Mouse (Mus musculus) cerebral cortex, adult 2 months (tissue): Measurements from ENCODE around the gene Ube2g2.

Experiments
- WGBS: fragments of 180-500 bp; shearing (Covaris S2); methylation state at CpG from one replicate; pipeline ENCODE4 v1.1.7; 2018; 5-methylcytosine and 5-hydroxymethylcytosine counted together

The Ube2g2 gene

GRCm38 (mm10) chr10:77622055-77622988 lies at the start of gene Ube2g2:
Ube2g2 (plus strand) TSS chr10:77622275.
- under 1% methylated on average over 96 of the region's 96 CpGs for WGBS

- 75% methylated on average over 1 of the region's 1 CpGs for WGBS
Observed at GRCm38 (mm10) chr10:77573162-77573561, 48.9 kb upstream of the Ube2g2 start.

- 51% methylated on average over 10 of the region's 10 CpGs for WGBS
Observed at GRCm38 (mm10) chr10:77580027-77580920, 41.8 kb upstream of the Ube2g2 start.

- WGBS, result 4% methylated on average over 8 of the region's 8 CpGs
Observed at GRCm38 (mm10) chr10:77581023-77581407, 41.1 kb upstream of the Ube2g2 start.

- WGBS, result under 1% methylated on average over 64 of the region's 64 CpGs
Observed at GRCm38 (mm10) chr10:77581408-77582284, 40.4 kb upstream of the Ube2g2 start, which contains the start of gene Pttg1ip. Pttg1ip (plus strand) TSS chr10:77581720.

GRCm38 (mm10) chr10:77582285-77582618 lies 39.8 kb upstream of the Ube2g2 start:
- WGBS, result 6% methylated on average over 8 of the region's 8 CpGs

- 30% methylated on average over 10 of the region's 10 CpGs for WGBS
Observed at GRCm38 (mm10) chr10:77583795-77584422, 38.2 kb upstream of the Ube2g2 start.

- WGBS, result 91% methylated on average over 3 of the region's 3 CpGs
Observed at GRCm38 (mm10) chr10:77586637-77587036, 35.4 kb upstream of the Ube2g2 start.

GRCm38 (mm10) chr10:77587091-77587775 lies 34.8 kb upstream of the Ube2g2 start:
- 86% methylated on average over 6 of the region's 6 CpGs for WGBS

GRCm38 (mm10) chr10:77588036-77588435 lies 34.0 kb upstream of the Ube2g2 start:
- WGBS, result 87% methylated on average over 2 of the region's 2 CpGs

- 62% methylated on average over 7 of the region's 7 CpGs for WGBS
Observed at GRCm38 (mm10) chr10:77589117-77589516, 33.0 kb upstream of the Ube2g2 start.

GRCm38 (mm10) chr10:77589749-77590148 lies 32.3 kb upstream of the Ube2g2 start:
- 78% methylated on average over 8 of the region's 8 CpGs for WGBS

- 47% methylated on average over 6 of the region's 6 CpGs for WGBS
Observed at GRCm38 (mm10) chr10:77590812-77591211, 31.3 kb upstream of the Ube2g2 start.

- whole genome bisulfite sequencing, result 29% methylated on average over 6 of the region's 6 CpGs
Observed at GRCm38 (mm10) chr10:77591546-77591945, 30.5 kb upstream of the Ube2g2 start.

GRCm38 (mm10) chr10:77596060-77596459 lies 26.0 kb upstream of the Ube2g2 start:
- WGBS, result 35% methylated on average over 2 of the region's 2 CpGs

- WGBS, result 75% methylated on average over 4 of the region's 4 CpGs
Observed at GRCm38 (mm10) chr10:77603021-77603420, 19.1 kb upstream of the Ube2g2 start.

- 89% methylated on average over 6 of the region's 6 CpGs for WGBS
Observed at GRCm38 (mm10) chr10:77604111-77604510, 18.0 kb upstream of the Ube2g2 start.

- WGBS, result 56% methylated on average over 5 of the region's 5 CpGs
Observed at GRCm38 (mm10) chr10:77604958-77605357, 17.1 kb upstream of the Ube2g2 start.

- WGBS, result 15% methylated on average over 1 of the region's 1 CpGs
Observed at GRCm38 (mm10) chr10:77605368-77605767, 16.7 kb upstream of the Ube2g2 start.
